Mouse (Mus musculus) MEL (cell line): Measurements from ENCODE around the gene Zdhhc12. TPM values are rescaled to one million over a fixed set of nuclear protein-coding genes. Genes with fewer than 3 reads are reported as not detected.
A peak's percentile ranks its signal among the peaks of the same experiment; 100 is the strongest.

Experiments used
- DNase-seq: peaks from one replicate; pipeline ENCODE4 v3.0.0; 2011; ENCODE audit warnings: low read depth, low spot score
- H3K27ac ChIP-seq: 2 replicates; pipeline ENCODE4 v1.5.1; 2012; ENCODE audit warnings: low read depth, mild to moderate bottlenecking, control low read depth, low read length, moderate library complexity; ENCODE audit not compliant: control insufficient read depth
- H3K27me3 ChIP-seq, 2 experiments: fragments of 150-350 bp in 1 of 2; sonication (generic) in 1 of 2; 2 replicates each; pipeline ENCODE4 v1.6.1; 2012; ENCODE audit warnings: low read length in 2 of 2, mild to moderate bottlenecking in 2 of 2, improper control_type of control experiment in 1 of 2, moderate library complexity in 1 of 2; ENCODE audit not compliant: insufficient read depth in 2 of 2, control insufficient read depth in 1 of 2
- H3K36me3 ChIP-seq, 2 experiments: 2 replicates each; pipeline ENCODE4 v1.6.1; 2012 to 2014; ENCODE audit warnings: low read length in 2 of 2, improper control_type of control experiment in 1 of 2, inconsistent platforms in 1 of 2, mild to moderate bottlenecking in 1 of 2; ENCODE audit not compliant: insufficient read depth in 2 of 2, control insufficient read depth in 1 of 2
- H3K4me1 ChIP-seq, 2 experiments: fragments of 150-350 bp in 1 of 2; sonication (generic) in 1 of 2; 2 replicates each; pipeline ENCODE4 v1.6.1; 2012; ENCODE audit warnings: low read length in 2 of 2, improper control_type of control experiment in 1 of 2, mild to moderate bottlenecking in 1 of 2; ENCODE audit not compliant: insufficient read depth in 2 of 2, control insufficient read depth in 1 of 2
- H3K4me3 ChIP-seq, 2 experiments: fragments of 150-350 bp in 1 of 2; sonication (generic) in 1 of 2; 2 replicates each; pipeline ENCODE4 v1.5.1; 2012; ENCODE audit warnings: low read depth in 2 of 2, low read length in 2 of 2, mild to moderate bottlenecking in 2 of 2, moderate library complexity in 2 of 2, control low read depth in 1 of 2, improper control_type of control experiment in 1 of 2; ENCODE audit not compliant: control insufficient read depth in 1 of 2, insufficient read depth in 1 of 2
- H3K79me2 ChIP-seq: 2 replicates; pipeline ENCODE4 v1.6.1; 2012; ENCODE audit warnings: mild to moderate bottlenecking, low read length, moderate library complexity; ENCODE audit not compliant: control insufficient read depth, poor library complexity, insufficient read depth
- H3K9ac ChIP-seq: 2 replicates; pipeline ENCODE4 v1.6.1; 2012; ENCODE audit warnings: low read depth, mild to moderate bottlenecking, control low read depth, low read length, moderate library complexity; ENCODE audit not compliant: control insufficient read depth, poor library complexity, severe bottlenecking
- H3K9me3 ChIP-seq: fragments of 150-350 bp; sonication (generic); replicated peaks from 2 replicates; pipeline ENCODE4 v1.6.1; 2012; ENCODE audit warnings: mild to moderate bottlenecking, low read length, improper control_type of control experiment, moderate library complexity; ENCODE audit not compliant: insufficient read depth
- BHLHE40 ChIP-seq: IDR thresholded peaks from 2 replicates; pipeline ENCODE4 v1.6.1; 2012; ENCODE audit warnings: low read depth, mild to moderate bottlenecking, inconsistent platforms, low read length, improper control_type of control experiment, borderline replicate concordance
- CHD1 ChIP-seq: IDR thresholded peaks from 2 replicates; pipeline ENCODE4 v1.6.1; 2012; ENCODE audit warnings: low read depth, mild to moderate bottlenecking, inconsistent platforms, low read length, improper control_type of control experiment
- CHD2 ChIP-seq: IDR thresholded peaks from 2 replicates; pipeline ENCODE4 v1.6.1; 2011; ENCODE audit warnings: low read length, improper control_type of control experiment
- CTCF ChIP-seq, 3 experiments: IDR thresholded peaks in 2 of 3; conservative IDR thresholded peaks in 1 of 3; 2 replicates each; pipeline ENCODE4 v1.5.1; 2011 to 2012; ENCODE audit warnings: low read length in 3 of 3, low read depth in 2 of 3, mild to moderate bottlenecking in 2 of 3, improper control_type of control experiment in 1 of 3, inconsistent platforms in 1 of 3, mixed read lengths in 1 of 3, moderate library complexity in 1 of 3; ENCODE audit not compliant: control insufficient read depth in 1 of 3, insufficient read depth in 1 of 3, poor library complexity in 1 of 3, severe bottlenecking in 1 of 3
- E2F4 ChIP-seq: IDR thresholded peaks from 2 replicates; pipeline ENCODE4 v1.6.1; 2011; ENCODE audit warnings: low read depth, low read length, improper control_type of control experiment, borderline replicate concordance
- EP300 ChIP-seq, 2 experiments: IDR thresholded peaks; 2 replicates each; pipeline ENCODE4 v1.6.1; 2011; ENCODE audit warnings: improper control_type of control experiment in 2 of 2, low read length in 2 of 2, low read depth in 1 of 2, mild to moderate bottlenecking in 1 of 2
- ETS1 ChIP-seq: IDR thresholded peaks from 2 replicates; pipeline ENCODE4 v1.6.1; 2012; ENCODE audit warnings: low read depth, mild to moderate bottlenecking, inconsistent platforms, low read length, improper control_type of control experiment, moderate library complexity
- GABPA ChIP-seq: IDR thresholded peaks from 2 replicates; pipeline ENCODE4 v1.6.1; 2012; ENCODE audit warnings: low read depth, mild to moderate bottlenecking, inconsistent platforms, low read length, improper control_type of control experiment, moderate library complexity
- GATA1 ChIP-seq: IDR thresholded peaks from 2 replicates; pipeline ENCODE4 v1.6.1; 2011; ENCODE audit warnings: low read depth, low read length, improper control_type of control experiment
- HCFC1 ChIP-seq: IDR thresholded peaks from 2 replicates; pipeline ENCODE4 v1.6.1; 2012; ENCODE audit warnings: low read depth, mild to moderate bottlenecking, inconsistent platforms, low read length, improper control_type of control experiment, moderate library complexity
- JUND ChIP-seq: IDR thresholded peaks from 2 replicates; pipeline ENCODE4 v1.6.1; 2011; ENCODE audit warnings: low read depth, mild to moderate bottlenecking, improper control_type of control experiment, low read length
- MAFK ChIP-seq: IDR thresholded peaks from 2 replicates; pipeline ENCODE4 v1.6.1; 2011; ENCODE audit warnings: low read depth, mild to moderate bottlenecking, low read length, improper control_type of control experiment, borderline replicate concordance
- MAX ChIP-seq: IDR thresholded peaks from 2 replicates; pipeline ENCODE4 v1.6.1; 2011; ENCODE audit warnings: low read length, improper control_type of control experiment
- MAZ ChIP-seq: IDR thresholded peaks from 2 replicates; pipeline ENCODE4 v1.6.1; 2012; ENCODE audit warnings: low read depth, mild to moderate bottlenecking, inconsistent platforms, low read length, improper control_type of control experiment
- MEF2A ChIP-seq: IDR thresholded peaks from 2 replicates; pipeline ENCODE4 v1.6.1; 2014; ENCODE audit warnings: low read depth, mild to moderate bottlenecking, inconsistent platforms, low read length, improper control_type of control experiment; ENCODE audit not compliant: poor library complexity, insufficient replicate concordance, severe bottlenecking; ENCODE audit errors: extremely low read depth
- MXI1 ChIP-seq: IDR thresholded peaks from 2 replicates; pipeline ENCODE4 v1.6.1; 2011; ENCODE audit warnings: mild to moderate bottlenecking, low read depth, low read length, improper control_type of control experiment
- MYB ChIP-seq: IDR thresholded peaks from 2 replicates; pipeline ENCODE4 v1.6.1; 2011; ENCODE audit warnings: mild to moderate bottlenecking, low read depth, low read length, improper control_type of control experiment
- MYC ChIP-seq: IDR thresholded peaks from 2 replicates; pipeline ENCODE4 v1.6.1; 2011; ENCODE audit warnings: low read depth, mild to moderate bottlenecking, low read length, improper control_type of control experiment, moderate library complexity
- NELFE ChIP-seq: IDR thresholded peaks from 2 replicates; pipeline ENCODE4 v1.6.1; 2011; ENCODE audit warnings: low read depth, low read length, improper control_type of control experiment
- NRF1 ChIP-seq: IDR thresholded peaks from 2 replicates; pipeline ENCODE4 v1.6.1; 2014; ENCODE audit warnings: low read depth, mild to moderate bottlenecking, inconsistent platforms, low read length, improper control_type of control experiment, moderate library complexity; ENCODE audit not compliant: poor library complexity, insufficient read depth, severe bottlenecking
- POLR2A ChIP-seq, 2 experiments: IDR thresholded peaks; 2 replicates each; pipeline ENCODE4 v1.6.1; 2011 to 2012; ENCODE audit warnings: low read length in 2 of 2, mild to moderate bottlenecking in 2 of 2, control low read depth in 1 of 2, improper control_type of control experiment in 1 of 2, low read depth in 1 of 2, moderate library complexity in 1 of 2; ENCODE audit not compliant: control insufficient read depth in 1 of 2, insufficient read depth in 1 of 2, poor library complexity in 1 of 2
- POLR2AphosphoS2 ChIP-seq: IDR thresholded peaks from 2 replicates; pipeline ENCODE4 v1.6.1; 2011; ENCODE audit warnings: low read length, improper control_type of control experiment
- POLR2AphosphoS5 ChIP-seq: IDR thresholded peaks from 2 replicates; pipeline ENCODE4 v1.6.1; 2012; ENCODE audit warnings: low read depth, borderline replicate concordance, mild to moderate bottlenecking, inconsistent platforms, low read length, moderate library complexity, mixed read lengths
- RAD21 ChIP-seq: IDR thresholded peaks from 2 replicates; pipeline ENCODE4 v1.6.1; 2011; ENCODE audit warnings: mild to moderate bottlenecking, low read depth, low read length, improper control_type of control experiment
- RCOR1 ChIP-seq: IDR thresholded peaks from 2 replicates; pipeline ENCODE4 v1.6.1; 2012; ENCODE audit warnings: low read depth, mild to moderate bottlenecking, inconsistent platforms, low read length, improper control_type of control experiment
- SIN3A ChIP-seq: IDR thresholded peaks from 2 replicates; pipeline ENCODE4 v1.6.1; 2012; ENCODE audit warnings: low read length, improper control_type of control experiment, inconsistent platforms
- TAL1 ChIP-seq: IDR thresholded peaks from 2 replicates; pipeline ENCODE4 v1.6.1; 2012; ENCODE audit warnings: mild to moderate bottlenecking, inconsistent platforms, low read length, moderate library complexity, mixed read lengths
- TBP ChIP-seq: IDR thresholded peaks from 2 replicates; pipeline ENCODE4 v1.8.0; 2011; ENCODE audit warnings: low read depth, low read length, improper control_type of control experiment
- TCF12 ChIP-seq: IDR thresholded peaks from 2 replicates; pipeline ENCODE4 v1.6.1; 2014; ENCODE audit warnings: low read depth, mild to moderate bottlenecking, inconsistent platforms, low read length, improper control_type of control experiment, moderate library complexity
- UBTF ChIP-seq: IDR thresholded peaks from 2 replicates; pipeline ENCODE4 v1.6.1; 2012; ENCODE audit warnings: low read depth, mild to moderate bottlenecking, inconsistent platforms, low read length, improper control_type of control experiment, moderate library complexity, borderline replicate concordance; ENCODE audit not compliant: insufficient read depth
- USF1 ChIP-seq: IDR thresholded peaks from 2 replicates; pipeline ENCODE4 v1.6.1; 2014; ENCODE audit warnings: low read depth, mild to moderate bottlenecking, inconsistent platforms, low read length, improper control_type of control experiment, moderate library complexity
- USF2 ChIP-seq, 2 experiments: IDR thresholded peaks; 2 replicates each; pipeline ENCODE4 v1.6.1; 2011 to 2012; ENCODE audit warnings: improper control_type of control experiment in 2 of 2, low read length in 2 of 2, borderline replicate concordance in 1 of 2, inconsistent platforms in 1 of 2, low read depth in 1 of 2, mild to moderate bottlenecking in 1 of 2; ENCODE audit not compliant: insufficient read depth in 1 of 2
- ZC3H11A ChIP-seq: IDR thresholded peaks from 2 replicates; pipeline ENCODE4 v1.6.1; 2012; ENCODE audit warnings: low read depth, mild to moderate bottlenecking, inconsistent platforms, low read length, improper control_type of control experiment
- ZKSCAN1 ChIP-seq: IDR thresholded peaks from 2 replicates; pipeline ENCODE4 v1.6.1; 2012; ENCODE audit warnings: low read depth, mild to moderate bottlenecking, inconsistent platforms, low read length, improper control_type of control experiment, moderate library complexity
- ZNF384 ChIP-seq: IDR thresholded peaks from 2 replicates; pipeline ENCODE4 v1.6.1; 2012; ENCODE audit warnings: low read depth, mild to moderate bottlenecking, inconsistent platforms, low read length, improper control_type of control experiment
- polyA plus RNA-seq, 2 experiments: library from polyadenylated mRNA; stranded (reverse) in 1 of 2; unstranded in 1 of 2; fragments of >175 nt in 1 of 2; fragments of >200 nt in 1 of 2; gene quantifications; 2 replicates each; pipeline versions ENCODE4 v1.2.1 to v1.2.4; 2012; ENCODE audit warnings: low replicate concordance in 2 of 2, low read depth in 1 of 2; ENCODE audit not compliant: insufficient read length in 2 of 2, insufficient read depth in 1 of 2, missing spikeins in 1 of 2
- total RNA-seq: library from RNA; depleted of rRNA; stranded (reverse); fragments of 300-350 nt; gene quantifications from 2 replicates; pipeline ENCODE4 v1.2.3, GENCODE M21; 2012

The Zdhhc12 gene
- total and polyA plus RNA-seq, 3 experiments: 25.1 to 42.1 TPM; not detected in 1

GRCm38 (mm10) chr2:30064298-30064697 is 29.1 kb downstream of the Zdhhc12 start:
- TF ChIP-seq TCF12 (no peak), MAX (no peak), MAFK (no peak), NRF1 (no peak), POLR2AphosphoS2 (peak; percentile 14; the same call in 1 of the 2 replicates), ZNF384 (no peak), HCFC1 (no peak), MYC (no peak), POLR2AphosphoS5 (no peak), MYB (no peak), E2F4 (no peak), TAL1 (no peak), RAD21 (no peak), ZC3H11A (no peak), MXI1 (no peak; the same call in none of the 2 replicates), RCOR1 (0 out of 2 replicates have a peak, but pooled peaks have one; percentile 1), USF1 (no peak), POLR2A (IDR thresholded peaks at IDR 0.05; ENCODE audit: control insufficient read depth in 1 of 2, insufficient read depth in 1 of 2, low read depth in 1 of 2, low read length in 2 of 2, poor library complexity in 1 of 2) (no peak), USF2 (IDR thresholded peaks at IDR 0.05; ENCODE audit: borderline replicate concordance in 1 of 2, insufficient read depth in 1 of 2, low read depth in 1 of 2, low read length in 2 of 2) (no peak), MEF2A (no peak), GABPA (no peak), CHD2 (no peak), EP300 (IDR thresholded peaks at IDR 0.05; ENCODE audit: low read depth in 1 of 2, low read length in 2 of 2) (peak in 1 of 2 experiments; percentile 19; a peak in 1 of 4 replicates), SIN3A (peak; percentile 27; the same call in 1 of the 2 replicates), TBP (peak; percentile 18; the same call in 1 of the 2 replicates), BHLHE40 (no peak), MAZ (no peak), UBTF (no peak), GATA1 (no peak), JUND (no peak), ETS1 (0 out of 2 replicates have a peak, but pooled peaks have one; percentile 23), CHD1 (0 out of 2 replicates have a peak, but pooled peaks have one; percentile 69), CTCF (IDR thresholded peaks at IDR 0.05 in 2 of 3, conservative IDR thresholded peaks at IDR 0.05 in 1 of 3; ENCODE audit: control insufficient read depth in 1 of 3, insufficient read depth in 1 of 3, low read depth in 2 of 3, low read length in 3 of 3, poor library complexity in 1 of 3, severe bottlenecking in 1 of 3) (no peak), ZKSCAN1 (no peak), NELFE (no peak)
- H3K36me3 ChIP-seq: peaks cover 14 to 27% of the 10 kb centered on the region in 2 experiments
- H3K9me3 ChIP-seq: no peaks in the 10 kb centered on the region
- H3K27ac ChIP-seq: peak overlapping the region; percentile 97
- H3K4me1 ChIP-seq: peaks cover 5 to 13% of the 10 kb centered on the region in 2 experiments; a peak in 3 of 4 replicates
- peak; percentile 53 for DNase-seq
- H3K9ac ChIP-seq: peak overlapping the region; percentile 99
- peak overlapping the region; percentile 86 to 94 for H3K4me3 ChIP-seq
- H3K27me3 ChIP-seq: no peaks in the 10 kb centered on the region
- H3K79me2 ChIP-seq: peaks cover 71% of the 10 kb centered on the region
